Mouse (Mus musculus) adrenal gland, adult (tissue): ENCODE data around the gene Ttc7b.
A peak's percentile ranks its signal among the peaks of the same experiment; 100 is the strongest.

Experiments
- DNase-seq, 2 experiments: peaks; one replicate each; pipeline ENCODE4 v3.0.0; 2022 to 2023; ENCODE audit warnings: low spot score in 1 of 2; ENCODE audit not compliant: inconsistent age in 2 of 2

Gene Ttc7b

GRCm38 (mm10) chr12:100457701-100458100 is 62.9 kb downstream of the Ttc7b start:
- DNase-seq: no peak

GRCm38 (mm10) chr12:100456257-100456975 is 64.2 kb downstream of the Ttc7b start:
- DNase-seq: peak; percentile 46 to 49

- DNase-seq: peak; percentile 75 to 85
Measured at GRCm38 (mm10) chr12:100455453-100455852, 65.2 kb downstream of the Ttc7b start.

- DNase-seq: no peak
Measured at GRCm38 (mm10) chr12:100447701-100448277, 72.8 kb downstream of the Ttc7b start.

- no peak for DNase-seq
Measured at GRCm38 (mm10) chr12:100447161-100447560, 73.5 kb downstream of the Ttc7b start.

GRCm38 (mm10) chr12:100445686-100446085 is 74.9 kb downstream of the Ttc7b start:
- DNase-seq: no peak

- DNase-seq: no peak
Measured at GRCm38 (mm10) chr12:100445271-100445670, 75.4 kb downstream of the Ttc7b start.

GRCm38 (mm10) chr12:100444671-100445165 is 75.9 kb downstream of the Ttc7b start:
- DNase-seq: no peak

- DNase-seq: no peak
Measured at GRCm38 (mm10) chr12:100443452-100443851, 77.2 kb downstream of the Ttc7b start.

GRCm38 (mm10) chr12:100441609-100442008 is 79.0 kb downstream of the Ttc7b start:
- no peak for DNase-seq

GRCm38 (mm10) chr12:100439883-100440282 is 80.7 kb downstream of the Ttc7b start:
- DNase-seq: no peak

GRCm38 (mm10) chr12:100439145-100439755 is 81.4 kb downstream of the Ttc7b start:
- peak in 1 of 2 experiments; percentile 55 for DNase-seq

- DNase-seq: no peak
Measured at GRCm38 (mm10) chr12:100438509-100438908, 82.1 kb downstream of the Ttc7b start.

- DNase-seq: no peak
Measured at GRCm38 (mm10) chr12:100437862-100438261, 82.8 kb downstream of the Ttc7b start.

- no peak for DNase-seq
Measured at GRCm38 (mm10) chr12:100435763-100436162, 84.9 kb downstream of the Ttc7b start.

GRCm38 (mm10) chr12:100431830-100432229 is 88.8 kb downstream of the Ttc7b start:
- no peak for DNase-seq

- no peak for DNase-seq
Measured at GRCm38 (mm10) chr12:100429414-100430114, 91.1 kb downstream of the Ttc7b start.

GRCm38 (mm10) chr12:100428183-100428582 is 92.4 kb downstream of the Ttc7b start:
- DNase-seq: no peak

GRCm38 (mm10) chr12:100426212-100426611 is 94.4 kb downstream of the Ttc7b start:
- DNase-seq: peak in 1 of 2 experiments; percentile 84

GRCm38 (mm10) chr12:100425028-100425427 is 95.6 kb downstream of the Ttc7b start:
- DNase-seq: no peak

- peak; percentile 43 to 63 for DNase-seq
Measured at GRCm38 (mm10) chr12:100422286-100422820, 98.3 kb downstream of the Ttc7b start.
